Mouse (Mus musculus): ENCODE measurements around the gene Cntd1. TPM values are rescaled to one million over a fixed set of nuclear protein-coding genes. Genes with fewer than 3 reads are reported as not detected.

Cntd1 gene
- polyA plus RNA-seq, 1 experiment = 0.56 TPM

- TF ChIP-seq CTCF (IDR thresholded peaks at IDR 0.05; ENCODE audit: extremely low read depth, insufficient read depth, low read length) = no peak
- no peak for TF ChIP-seq POLR2A (IDR thresholded peaks at IDR 0.05; ENCODE audit: extremely low read depth, insufficient read depth, low read length)
- H3K4me1 ChIP-seq (ENCODE audit: control insufficient read depth, insufficient read depth, low read length) = peaks cover 5% of the 10 kb centered on the region
- no peak overlapping the region for H3K27ac ChIP-seq (ENCODE audit: insufficient read depth, low read length)
- peak overlapping the region; percentile 61 for H3K4me3 ChIP-seq (ENCODE audit: insufficient read depth, low read length)
Observed at GRCm38 (mm10) chr11:101279193-101279569, 369 bp downstream of the Cntd1 start.

- no peak overlapping the region for H3K4me3 ChIP-seq (ENCODE audit: insufficient read depth, low read length)
- TF ChIP-seq POLR2A (IDR thresholded peaks at IDR 0.05; ENCODE audit: extremely low read depth, insufficient read depth, low read length) (no peak), CTCF (IDR thresholded peaks at IDR 0.05; ENCODE audit: extremely low read depth, insufficient read depth, low read length) (no peak)
- H3K27ac ChIP-seq (ENCODE audit: insufficient read depth, low read length) = no peak overlapping the region
- peaks cover 5% of the 10 kb centered on the region for H3K4me1 ChIP-seq (ENCODE audit: control insufficient read depth, insufficient read depth, low read length)
Observed at GRCm38 (mm10) chr11:101280837-101281236, 2.0 kb downstream of the Cntd1 start.

GRCm38 (mm10) chr11:101282896-101283295 lies 4.1 kb downstream of the Cntd1 start:
- Histone ChIP-seq H3K4me1 (ENCODE audit: control insufficient read depth, insufficient read depth, low read length) (0 out of 2 replicates have a peak, but pooled peaks cover 2% of the 10 kb centered on the region), H3K4me3 (ENCODE audit: insufficient read depth, low read length) (no peak overlapping the region), H3K27ac (ENCODE audit: insufficient read depth, low read length) (no peak overlapping the region)
- TF ChIP-seq CTCF (IDR thresholded peaks at IDR 0.05; ENCODE audit: extremely low read depth, insufficient read depth, low read length) (no peak), POLR2A (IDR thresholded peaks at IDR 0.05; ENCODE audit: extremely low read depth, insufficient read depth, low read length) (no peak)

- Histone ChIP-seq H3K27ac (ENCODE audit: insufficient read depth, low read length) (no peak overlapping the region), H3K4me3 (ENCODE audit: insufficient read depth, low read length) (no peak overlapping the region), H3K4me1 (ENCODE audit: control insufficient read depth, insufficient read depth, low read length) (no peaks in the 10 kb centered on the region)
- TF ChIP-seq CTCF (IDR thresholded peaks at IDR 0.05; ENCODE audit: extremely low read depth, insufficient read depth, low read length) (no peak), POLR2A (IDR thresholded peaks at IDR 0.05; ENCODE audit: extremely low read depth, insufficient read depth, low read length) (no peak)
Observed at GRCm38 (mm10) chr11:101283805-101284204, 5.0 kb downstream of the Cntd1 start.

- Histone ChIP-seq H3K4me1 (ENCODE audit: control insufficient read depth, insufficient read depth, low read length) (no peaks in the 10 kb centered on the region), H3K4me3 (ENCODE audit: insufficient read depth, low read length) (no peak overlapping the region), H3K27ac (ENCODE audit: insufficient read depth, low read length) (no peak overlapping the region)
- TF ChIP-seq POLR2A (IDR thresholded peaks at IDR 0.05; ENCODE audit: extremely low read depth, insufficient read depth, low read length) = no peak
- TF ChIP-seq CTCF (IDR thresholded peaks at IDR 0.05; ENCODE audit: extremely low read depth, insufficient read depth, low read length) = no peak
Observed at GRCm38 (mm10) chr11:101287306-101287705, 8.5 kb downstream of the Cntd1 start.

GRCm38 (mm10) chr11:101291231-101291630 lies 12.4 kb downstream of the Cntd1 start:
- TF ChIP-seq POLR2A (IDR thresholded peaks at IDR 0.05; ENCODE audit: extremely low read depth, insufficient read depth, low read length) = no peak
- no peak for TF ChIP-seq CTCF (IDR thresholded peaks at IDR 0.05; ENCODE audit: extremely low read depth, insufficient read depth, low read length)
- Histone ChIP-seq H3K4me3 (ENCODE audit: insufficient read depth, low read length) (no peak overlapping the region), H3K27ac (ENCODE audit: insufficient read depth, low read length) (no peak overlapping the region), H3K4me1 (ENCODE audit: control insufficient read depth, insufficient read depth, low read length) (no peaks in the 10 kb centered on the region)

- Histone ChIP-seq H3K4me1 (ENCODE audit: control insufficient read depth, insufficient read depth, low read length) (no peaks in the 10 kb centered on the region), H3K4me3 (ENCODE audit: insufficient read depth, low read length) (no peak overlapping the region), H3K27ac (ENCODE audit: insufficient read depth, low read length) (no peak overlapping the region)
- TF ChIP-seq POLR2A (IDR thresholded peaks at IDR 0.05; ENCODE audit: extremely low read depth, insufficient read depth, low read length) (no peak), CTCF (IDR thresholded peaks at IDR 0.05; ENCODE audit: extremely low read depth, insufficient read depth, low read length) (no peak)
Observed at GRCm38 (mm10) chr11:101295191-101295590, 16.4 kb downstream of the Cntd1 start.

DNA sequence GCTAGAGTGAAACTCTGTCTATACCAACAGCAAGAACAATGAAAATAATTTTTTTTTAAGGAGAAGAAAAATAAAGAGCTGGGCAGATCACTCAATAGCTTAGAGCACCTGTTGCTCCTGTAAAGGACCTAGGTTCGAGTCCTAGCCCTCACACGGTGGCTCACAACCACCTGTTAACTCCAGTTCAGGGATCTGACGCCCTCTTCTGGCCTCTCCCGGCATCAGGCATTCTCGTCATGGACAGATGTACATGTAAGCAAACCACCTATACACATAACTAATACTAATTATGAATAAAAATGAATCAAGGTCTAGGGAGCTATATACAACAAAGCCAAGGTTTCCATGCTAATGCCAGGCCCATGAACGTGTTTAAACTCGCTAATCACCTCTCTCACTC lies 22.1 kb downstream of the Cntd1 start:
- Histone ChIP-seq H3K4me3 (ENCODE audit: insufficient read depth, low read length) (peak overlapping the region; percentile 78), H3K27ac (ENCODE audit: insufficient read depth, low read length) (no peak overlapping the region), H3K4me1 (ENCODE audit: control insufficient read depth, insufficient read depth, low read length) (peaks cover 4% of the 10 kb centered on the region)
- TF ChIP-seq POLR2A (IDR thresholded peaks at IDR 0.05; ENCODE audit: extremely low read depth, insufficient read depth, low read length) (no peak), CTCF (IDR thresholded peaks at IDR 0.05; ENCODE audit: extremely low read depth, insufficient read depth, low read length) (0 out of 2 replicates have a peak, but pooled peaks have one; percentile 8)

- peak overlapping the region; percentile 78 for H3K4me3 ChIP-seq (ENCODE audit: insufficient read depth, low read length)
- no peak for TF ChIP-seq CTCF (IDR thresholded peaks at IDR 0.05; ENCODE audit: extremely low read depth, insufficient read depth, low read length)
- no peak for TF ChIP-seq POLR2A (IDR thresholded peaks at IDR 0.05; ENCODE audit: extremely low read depth, insufficient read depth, low read length)
- peaks cover 4% of the 10 kb centered on the region for H3K4me1 ChIP-seq (ENCODE audit: control insufficient read depth, insufficient read depth, low read length)
- H3K27ac ChIP-seq (ENCODE audit: insufficient read depth, low read length) = no peak overlapping the region
Observed at GRCm38 (mm10) chr11:101301299-101302003, 22.6 kb downstream of the Cntd1 start.

Data from cortical plate, adult 2 months (tissue).